Mouse (Mus musculus) bone marrow, adult 2 months (tissue): ENCODE data around the gene Art5. TPM values are rescaled to one million over a fixed set of nuclear protein-coding genes. Genes with fewer than 3 reads are reported as not detected.

Experiments
- H3K27ac ChIP-seq: fragments of 200-500 bp; 2 replicates; pipeline ENCODE4 v1.5.1; 2012; ENCODE audit warnings: low read depth, mild to moderate bottlenecking, control low read depth, inconsistent platforms, low read length; ENCODE audit not compliant: control insufficient read depth, poor library complexity, insufficient read depth
- H3K4me1 ChIP-seq: fragments of 200-500 bp; 2 replicates; pipeline ENCODE4 v1.6.1; 2011; ENCODE audit warnings: low read length; ENCODE audit not compliant: control insufficient read depth, insufficient read depth
- H3K4me3 ChIP-seq: fragments of 200-500 bp; replicated peaks from 2 replicates; pipeline ENCODE3; 2011; ENCODE audit warnings: mild to moderate bottlenecking, low read depth, low read length, control low read depth; ENCODE audit not compliant: control insufficient read depth
- CTCF ChIP-seq: fragments of 200-500 bp; IDR thresholded peaks from 2 replicates; pipeline ENCODE4 v1.5.1; 2011; ENCODE audit warnings: low read length, control low read depth; ENCODE audit not compliant: control insufficient read depth, insufficient read depth
- POLR2A ChIP-seq: fragments of 200-500 bp; IDR thresholded peaks from 2 replicates; pipeline ENCODE4 v1.6.1; 2011; ENCODE audit warnings: low read depth, mild to moderate bottlenecking, control low read depth, low read length, borderline replicate concordance; ENCODE audit not compliant: control insufficient read depth
- WGBS: fragments of 180-500 bp; shearing (Covaris S2); methylation state at CpG from one replicate; pipeline ENCODE4 v1.1.7; 2018; 5-methylcytosine and 5-hydroxymethylcytosine counted together
- polyA plus RNA-seq: library from polyadenylated mRNA; stranded (reverse); fragments of >200 nt; gene quantifications from 2 replicates; pipeline ENCODE4 v1.2.4, GENCODE M21; 2011; ENCODE audit warnings: low replicate concordance; ENCODE audit not compliant: missing spikeins, insufficient read depth, insufficient read length

Art5 gene
- polyA plus RNA-seq, 1 experiment: 3.6 TPM

DNA sequence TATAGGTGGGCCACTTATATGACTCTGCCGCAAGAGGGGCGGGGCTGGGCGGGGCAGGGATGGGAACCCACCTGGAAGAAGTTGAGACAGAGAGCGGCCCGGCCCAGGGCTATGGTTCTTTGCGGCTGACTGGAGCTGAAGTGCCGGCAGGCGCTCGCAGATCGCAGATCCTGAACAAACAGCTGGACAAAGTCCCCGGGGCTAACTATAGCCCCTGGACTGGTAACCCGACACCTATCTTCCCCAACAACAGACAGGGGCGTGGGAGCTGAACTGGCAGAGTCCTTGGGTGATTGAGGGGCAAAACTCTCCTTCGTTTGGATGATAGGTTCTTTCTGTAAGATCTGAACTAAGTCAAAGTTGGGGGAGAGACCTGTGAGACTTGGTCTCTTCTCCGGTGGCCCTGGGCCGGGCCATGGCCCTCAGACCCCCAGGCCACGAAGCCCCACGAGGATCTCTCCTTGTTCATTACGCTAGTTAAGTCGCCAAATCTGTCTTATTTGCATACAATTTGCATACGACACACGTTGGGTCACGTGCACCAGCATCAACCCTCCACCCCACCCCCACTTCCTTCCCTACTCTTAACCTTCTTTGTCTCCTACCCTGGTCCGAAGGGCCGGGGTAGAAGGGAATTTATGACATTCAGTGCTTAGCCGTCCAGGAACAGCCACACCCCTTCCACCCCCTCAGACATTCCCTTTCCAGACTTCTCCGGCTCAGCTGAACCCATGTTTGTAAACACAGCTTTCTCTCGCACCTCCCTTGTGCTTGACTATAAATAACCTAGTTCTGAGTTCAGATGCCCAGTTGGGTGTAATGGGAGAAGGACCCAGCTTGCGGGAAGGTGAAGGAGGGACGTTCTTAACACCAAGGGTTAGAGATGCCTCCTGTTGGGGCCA lies 9.3 kb downstream of the Art5 start:
- TF ChIP-seq POLR2A (no peak), CTCF (no peak)
- peaks cover 1% of the 10 kb centered on the region for H3K4me1 ChIP-seq
- peak overlapping the region; percentile 48 for H3K4me3 ChIP-seq
- H3K27ac ChIP-seq: no peak overlapping the region
- WGBS: 9% methylated on average over 30 of the region's 30 CpGs

DNA sequence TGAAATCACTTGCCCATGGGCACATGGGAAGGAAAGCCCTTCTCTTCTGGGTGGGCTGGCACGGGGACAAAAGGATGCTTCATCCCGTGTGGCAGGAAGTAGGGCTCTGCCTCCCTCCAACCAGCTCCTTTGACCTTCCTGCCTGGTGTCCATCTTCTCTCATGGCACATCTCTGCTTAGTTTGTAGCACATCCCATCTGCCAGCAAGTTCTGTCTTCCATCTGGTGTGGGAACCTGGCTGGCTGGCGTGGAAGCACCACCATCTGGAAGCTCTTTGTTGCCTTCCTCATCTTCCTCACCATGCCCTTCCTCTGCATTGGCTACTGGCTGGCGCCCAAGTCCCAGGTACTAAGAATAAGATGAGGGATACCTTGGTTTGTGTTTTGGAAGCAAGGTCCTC lies 22.0 kb downstream of the Art5 start:
- TF ChIP-seq CTCF: no peak
- TF ChIP-seq POLR2A: no peak
- Histone ChIP-seq H3K4me1 (no peaks in the 10 kb centered on the region), H3K27ac (no peak overlapping the region), H3K4me3 (no peak overlapping the region)
- 69% methylated on average over 4 of the region's 4 CpGs for WGBS

- 88% methylated on average over 26 of the region's 26 CpGs for WGBS
- Histone ChIP-seq H3K4me3 (no peak overlapping the region), H3K27ac (no peak overlapping the region), H3K4me1 (no peaks in the 10 kb centered on the region)
- TF ChIP-seq CTCF (no peak), POLR2A (no peak)
Observed at GRCm38 (mm10) chr7:102084041-102084696, 25.1 kb downstream of the Art5 start.

DNA sequence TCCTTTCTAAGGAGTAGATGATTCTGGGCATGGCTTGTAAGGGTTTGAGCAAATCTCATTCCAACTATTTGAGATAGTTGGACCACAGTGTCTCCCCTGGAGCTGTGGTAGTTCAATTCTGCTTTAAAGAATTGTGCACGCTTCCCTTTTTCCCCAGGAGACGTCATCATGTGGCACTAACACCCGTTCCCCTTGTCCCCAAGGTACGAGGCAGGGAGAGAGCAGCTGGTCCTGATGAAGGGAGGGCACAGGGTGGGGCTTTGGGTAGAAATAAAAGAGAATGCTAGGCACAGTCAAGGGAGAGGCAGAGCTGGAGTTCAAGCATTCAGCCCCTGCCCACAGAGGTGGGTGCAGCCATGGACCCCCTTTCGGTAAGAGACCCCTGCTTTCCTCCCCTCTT lies 26.5 kb downstream of the Art5 start, which contains the start of gene Trpc2:
Gene Trpc2, plus strand, starts transcription at position 301 of the 400 bp plus-strand sequence.
- 66% methylated on average over 5 of the region's 5 CpGs for WGBS
- no peak for TF ChIP-seq POLR2A
- TF ChIP-seq CTCF: no peak
- no peak within 1 kb of the TSS for H3K27ac ChIP-seq
- no peak within 1 kb of the TSS for H3K4me3 ChIP-seq
- no peaks in the 10 kb centered on the region for H3K4me1 ChIP-seq

DNA sequence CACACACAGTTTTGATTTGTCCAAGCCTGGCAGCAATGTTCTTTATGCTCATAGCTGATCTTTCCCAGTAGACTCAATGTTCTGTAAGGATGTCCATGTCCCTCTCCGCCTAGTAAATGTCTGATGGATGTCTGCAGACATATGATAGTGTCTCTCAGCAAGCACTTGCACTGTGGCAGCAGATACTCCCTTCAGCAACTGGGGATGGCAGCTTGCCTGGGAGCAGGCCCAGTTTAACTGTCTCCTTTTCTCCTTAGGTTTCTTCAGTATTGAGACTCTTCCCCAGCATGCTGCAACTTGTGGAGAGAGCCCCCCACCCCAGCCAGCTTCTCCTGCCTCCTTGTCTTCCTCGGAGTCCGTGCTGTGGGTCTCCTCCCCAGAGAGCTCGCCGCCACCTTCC lies 27.5 kb downstream of the Art5 start:
- no peak overlapping the region for H3K27ac ChIP-seq
- TF ChIP-seq POLR2A (no peak), CTCF (no peak)
- H3K4me1 ChIP-seq: no peaks in the 10 kb centered on the region
- no peak overlapping the region for H3K4me3 ChIP-seq
- WGBS: 93% methylated on average over 5 of the region's 5 CpGs

DNA sequence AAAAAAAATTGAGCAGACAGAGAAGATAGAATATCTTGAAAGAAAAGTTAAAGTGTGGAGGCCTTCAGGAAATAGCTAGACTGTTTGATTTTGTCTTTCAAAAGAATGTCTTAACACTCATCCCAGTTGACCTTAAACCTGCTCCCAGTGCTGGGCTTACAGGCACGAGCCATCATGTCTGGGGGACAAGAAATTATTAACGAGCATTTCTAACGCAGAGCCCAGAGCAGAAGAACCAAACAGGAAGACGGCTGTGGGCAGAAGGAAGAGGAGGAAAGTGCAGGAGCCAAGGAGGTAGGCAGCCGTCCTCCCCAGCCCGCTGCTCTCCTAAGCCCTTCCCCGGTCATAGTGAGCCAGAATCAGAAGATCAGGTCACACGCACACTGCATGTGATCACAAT lies 29.0 kb downstream of the Art5 start:
- WGBS: 88% methylated on average over 8 of the region's 8 CpGs
- TF ChIP-seq POLR2A: no peak
- TF ChIP-seq CTCF: no peak
- H3K27ac ChIP-seq: no peak overlapping the region
- H3K4me1 ChIP-seq: no peaks in the 10 kb centered on the region
- no peak overlapping the region for H3K4me3 ChIP-seq

DNA sequence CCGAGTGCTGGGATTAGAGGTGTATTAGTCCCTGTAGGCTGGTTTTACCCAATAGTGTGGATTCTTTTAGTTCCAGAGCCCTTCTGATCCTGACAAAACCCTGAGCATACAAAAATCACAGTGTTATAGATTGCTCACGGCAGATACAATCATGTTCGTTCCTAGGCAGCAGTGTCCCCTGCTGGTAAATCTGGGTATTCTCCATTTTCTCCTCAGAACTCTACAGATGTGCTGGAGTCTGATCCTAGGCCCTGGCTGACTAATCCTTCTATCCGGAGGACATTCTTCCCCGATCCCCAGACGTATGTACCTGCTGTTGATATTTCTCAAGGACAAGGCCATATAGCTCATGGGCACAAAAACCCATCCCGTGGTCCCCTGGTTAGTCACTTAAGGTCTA lies 30.8 kb downstream of the Art5 start:
- Histone ChIP-seq H3K27ac (no peak overlapping the region), H3K4me3 (no peak overlapping the region), H3K4me1 (no peaks in the 10 kb centered on the region)
- TF ChIP-seq CTCF: no peak
- TF ChIP-seq POLR2A: no peak
- WGBS: 78% methylated on average over 7 of the region's 7 CpGs

DNA sequence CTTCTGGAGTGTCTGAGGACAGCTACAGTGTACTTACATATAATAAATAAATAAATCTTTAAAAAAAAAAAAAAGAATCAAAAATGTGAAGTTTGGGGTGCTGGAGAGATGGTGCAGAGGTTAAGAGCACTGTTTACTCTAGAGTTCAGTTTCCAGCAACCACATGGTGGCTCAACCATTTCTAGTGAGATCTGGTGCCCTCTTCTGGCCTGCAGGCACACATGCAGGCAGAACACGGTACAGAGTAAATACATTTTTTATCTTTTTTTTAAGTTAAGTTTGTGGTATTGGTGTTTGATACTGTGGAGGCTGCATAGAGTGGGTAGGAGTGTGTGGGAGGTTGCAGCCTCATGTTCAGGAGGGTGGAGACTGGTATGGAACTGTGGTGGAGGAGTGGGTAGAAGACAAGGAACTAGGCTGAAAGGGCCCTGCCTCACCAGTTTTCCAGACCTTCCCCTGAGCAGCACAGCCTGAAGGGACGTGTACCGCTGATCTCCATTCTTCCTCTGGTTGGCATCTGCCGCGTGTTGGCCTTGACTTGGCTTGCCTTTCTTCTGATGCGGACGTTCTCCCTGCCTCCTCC lies 32.5 kb downstream of the Art5 start:
- TF ChIP-seq CTCF (peak; percentile 73), POLR2A (no peak)

More for the DNA sequence above, 32.5 kb downstream of the Art5 start:
- H3K4me3 ChIP-seq: no peak overlapping the region
- WGBS: 72% methylated on average over 7 of the region's 7 CpGs
- H3K4me1 ChIP-seq: no peaks in the 10 kb centered on the region
- no peak overlapping the region for H3K27ac ChIP-seq
